Mouse (Mus musculus): Measurements from ENCODE around the gene Fxyd5. TPM values are rescaled to one million over a fixed set of nuclear protein-coding genes. Genes with fewer than 3 reads are reported as not detected.

Fxyd5 gene
- polyA plus RNA-seq, 1 experiment: 8.3 TPM

GRCm38 (mm10) chr7:31057071-31057470, 14.8 kb upstream of the Fxyd5 start, which contains the start of gene Fxyd1:
Gene Fxyd1 (minus strand): TSS chr7:31057199.
- H3K4me1 ChIP-seq (ENCODE audit: control insufficient read depth, insufficient read depth, low read length): peaks cover 9% of the 10 kb centered on the region
- no peak within 1 kb of the TSS for H3K4me3 ChIP-seq (ENCODE audit: control insufficient read depth, low read depth, low read length)
- no peaks in the 10 kb centered on the region for H3K27me3 ChIP-seq (ENCODE audit: control insufficient read depth, insufficient read depth, low read length)
- TF ChIP-seq POLR2A (IDR thresholded peaks at IDR 0.05; ENCODE audit: control insufficient read depth, low read depth, low read length) (no peak), CTCF (IDR thresholded peaks at IDR 0.05; ENCODE audit: control insufficient read depth, insufficient read depth, insufficient replicate concordance, low read depth, low read length) (no peak)
- H3K36me3 ChIP-seq (ENCODE audit: control insufficient read depth, insufficient read depth, low read length): no peaks in the 10 kb centered on the region
- H3K27ac ChIP-seq (ENCODE audit: control insufficient read depth, insufficient read depth, low read depth, low read length): peak within 1 kb of the TSS; percentile 63

- peaks cover 9% of the 10 kb centered on the region for H3K4me1 ChIP-seq (ENCODE audit: control insufficient read depth, insufficient read depth, low read length)
- H3K27ac ChIP-seq (ENCODE audit: control insufficient read depth, insufficient read depth, low read depth, low read length): peak overlapping the region; percentile 63
- no peak for TF ChIP-seq POLR2A (IDR thresholded peaks at IDR 0.05; ENCODE audit: control insufficient read depth, low read depth, low read length)
- TF ChIP-seq CTCF (IDR thresholded peaks at IDR 0.05; ENCODE audit: control insufficient read depth, insufficient read depth, insufficient replicate concordance, low read depth, low read length): no peak
- H3K27me3 ChIP-seq (ENCODE audit: control insufficient read depth, insufficient read depth, low read length): no peaks in the 10 kb centered on the region
- no peaks in the 10 kb centered on the region for H3K36me3 ChIP-seq (ENCODE audit: control insufficient read depth, insufficient read depth, low read length)
- no peak overlapping the region for H3K4me3 ChIP-seq (ENCODE audit: control insufficient read depth, low read depth, low read length)
These were observed 14.2 kb upstream of the Fxyd5 start for GRCm38 (mm10) chr7:31056448-31056847.

GRCm38 (mm10) chr7:31055883-31056282, 13.6 kb upstream of the Fxyd5 start:
- peaks cover 13% of the 10 kb centered on the region for H3K4me1 ChIP-seq (ENCODE audit: control insufficient read depth, insufficient read depth, low read length)
- H3K36me3 ChIP-seq (ENCODE audit: control insufficient read depth, insufficient read depth, low read length): no peaks in the 10 kb centered on the region
- TF ChIP-seq POLR2A (IDR thresholded peaks at IDR 0.05; ENCODE audit: control insufficient read depth, low read depth, low read length): no peak
- TF ChIP-seq CTCF (IDR thresholded peaks at IDR 0.05; ENCODE audit: control insufficient read depth, insufficient read depth, insufficient replicate concordance, low read depth, low read length): no peak
- H3K27ac ChIP-seq (ENCODE audit: control insufficient read depth, insufficient read depth, low read depth, low read length): no peak overlapping the region
- H3K27me3 ChIP-seq (ENCODE audit: control insufficient read depth, insufficient read depth, low read length): no peaks in the 10 kb centered on the region
- no peak overlapping the region for H3K4me3 ChIP-seq (ENCODE audit: control insufficient read depth, low read depth, low read length)

GRCm38 (mm10) chr7:31055354-31055824, 13.1 kb upstream of the Fxyd5 start:
- H3K27ac ChIP-seq (ENCODE audit: control insufficient read depth, insufficient read depth, low read depth, low read length): peak overlapping the region; percentile 86
- no peak for TF ChIP-seq CTCF (IDR thresholded peaks at IDR 0.05; ENCODE audit: control insufficient read depth, insufficient read depth, insufficient replicate concordance, low read depth, low read length)
- TF ChIP-seq POLR2A (IDR thresholded peaks at IDR 0.05; ENCODE audit: control insufficient read depth, low read depth, low read length): no peak
- no peaks in the 10 kb centered on the region for H3K36me3 ChIP-seq (ENCODE audit: control insufficient read depth, insufficient read depth, low read length)
- H3K4me1 ChIP-seq (ENCODE audit: control insufficient read depth, insufficient read depth, low read length): peaks cover 14% of the 10 kb centered on the region
- no peaks in the 10 kb centered on the region; the same call in 1 of the 2 replicates for H3K27me3 ChIP-seq (ENCODE audit: control insufficient read depth, insufficient read depth, low read length)
- H3K4me3 ChIP-seq (ENCODE audit: control insufficient read depth, low read depth, low read length): peak overlapping the region; percentile 46

- H3K4me1 ChIP-seq (ENCODE audit: control insufficient read depth, insufficient read depth, low read length): peaks cover 14% of the 10 kb centered on the region
- TF ChIP-seq POLR2A (IDR thresholded peaks at IDR 0.05; ENCODE audit: control insufficient read depth, low read depth, low read length): no peak
- no peak for TF ChIP-seq CTCF (IDR thresholded peaks at IDR 0.05; ENCODE audit: control insufficient read depth, insufficient read depth, insufficient replicate concordance, low read depth, low read length)
- no peaks in the 10 kb centered on the region for H3K36me3 ChIP-seq (ENCODE audit: control insufficient read depth, insufficient read depth, low read length)
- H3K27ac ChIP-seq (ENCODE audit: control insufficient read depth, insufficient read depth, low read depth, low read length): peak overlapping the region; percentile 86
- H3K27me3 ChIP-seq (ENCODE audit: control insufficient read depth, insufficient read depth, low read length): no peaks in the 10 kb centered on the region; the same call in 1 of the 2 replicates
- H3K4me3 ChIP-seq (ENCODE audit: control insufficient read depth, low read depth, low read length): peak overlapping the region; percentile 46
These were observed 12.5 kb upstream of the Fxyd5 start for GRCm38 (mm10) chr7:31054661-31055320.

- no peak for TF ChIP-seq CTCF (IDR thresholded peaks at IDR 0.05; ENCODE audit: control insufficient read depth, insufficient read depth, insufficient replicate concordance, low read depth, low read length)
- no peak for TF ChIP-seq POLR2A (IDR thresholded peaks at IDR 0.05; ENCODE audit: control insufficient read depth, low read depth, low read length)
- H3K36me3 ChIP-seq (ENCODE audit: control insufficient read depth, insufficient read depth, low read length): no peaks in the 10 kb centered on the region
- H3K27me3 ChIP-seq (ENCODE audit: control insufficient read depth, insufficient read depth, low read length): no peaks in the 10 kb centered on the region; the same call in 1 of the 2 replicates
- H3K4me1 ChIP-seq (ENCODE audit: control insufficient read depth, insufficient read depth, low read length): peaks cover 11% of the 10 kb centered on the region
- H3K4me3 ChIP-seq (ENCODE audit: control insufficient read depth, low read depth, low read length): peak overlapping the region; percentile 46
- H3K27ac ChIP-seq (ENCODE audit: control insufficient read depth, insufficient read depth, low read depth, low read length): peak overlapping the region; percentile 18
These were observed 11.7 kb upstream of the Fxyd5 start for GRCm38 (mm10) chr7:31053882-31054447.

GRCm38 (mm10) chr7:31052636-31053434, 10.6 kb upstream of the Fxyd5 start:
- no peak overlapping the region for H3K27ac ChIP-seq (ENCODE audit: control insufficient read depth, insufficient read depth, low read depth, low read length)
- TF ChIP-seq CTCF (IDR thresholded peaks at IDR 0.05; ENCODE audit: control insufficient read depth, insufficient read depth, insufficient replicate concordance, low read depth, low read length) (no peak), POLR2A (IDR thresholded peaks at IDR 0.05; ENCODE audit: control insufficient read depth, low read depth, low read length) (no peak)
- H3K27me3 ChIP-seq (ENCODE audit: control insufficient read depth, insufficient read depth, low read length): no peaks in the 10 kb centered on the region; the same call in 1 of the 2 replicates
- H3K4me3 ChIP-seq (ENCODE audit: control insufficient read depth, low read depth, low read length): peak overlapping the region; percentile 25
- no peaks in the 10 kb centered on the region for H3K36me3 ChIP-seq (ENCODE audit: control insufficient read depth, insufficient read depth, low read length)
- H3K4me1 ChIP-seq (ENCODE audit: control insufficient read depth, insufficient read depth, low read length): peaks cover 9% of the 10 kb centered on the region
